Mouse (Mus musculus): ENCODE data around the gene Ppp1r13b. TPM values are rescaled to one million over a fixed set of nuclear protein-coding genes. Genes with fewer than 3 reads are reported as not detected.

Gene Ppp1r13b
- total RNA-seq, 2 experiments from 2014 or later: 4.7 to 11.2 TPM

GRCm38 (mm10) chr12:111800459-111801183 is 107.3 kb downstream of the Ppp1r13b start:
- ATAC-seq (replicated peaks; ENCODE audit: poor library complexity, severe bottlenecking): no peak

GRCm38 (mm10) chr12:111798493-111798892 is 109.4 kb downstream of the Ppp1r13b start:
- ATAC-seq (replicated peaks; ENCODE audit: poor library complexity, severe bottlenecking): no peak

GRCm38 (mm10) chr12:111797251-111797650 is 110.7 kb downstream of the Ppp1r13b start:
- ATAC-seq (replicated peaks; ENCODE audit: poor library complexity, severe bottlenecking): no peak

GRCm38 (mm10) chr12:111795180-111795895 is 112.6 kb downstream of the Ppp1r13b start:
- ATAC-seq (replicated peaks; ENCODE audit: poor library complexity, severe bottlenecking): no peak

- no peak for ATAC-seq (replicated peaks; ENCODE audit: poor library complexity, severe bottlenecking)
These were observed 113.3 kb downstream of the Ppp1r13b start for GRCm38 (mm10) chr12:111794526-111795179.

- no peak for ATAC-seq (replicated peaks; ENCODE audit: poor library complexity, severe bottlenecking)
These were observed 113.8 kb downstream of the Ppp1r13b start for GRCm38 (mm10) chr12:111794102-111794501.

- no peak for ATAC-seq (replicated peaks; ENCODE audit: poor library complexity, severe bottlenecking)
These were observed 116.3 kb downstream of the Ppp1r13b start for GRCm38 (mm10) chr12:111791474-111792104.

- no peak for ATAC-seq (replicated peaks; ENCODE audit: poor library complexity, severe bottlenecking)
These were observed 117.3 kb downstream of the Ppp1r13b start for GRCm38 (mm10) chr12:111790631-111791030.

- no peak for ATAC-seq (replicated peaks; ENCODE audit: poor library complexity, severe bottlenecking)
These were observed 117.8 kb downstream of the Ppp1r13b start for GRCm38 (mm10) chr12:111790090-111790489.

GRCm38 (mm10) chr12:111787015-111787414 is 120.9 kb downstream of the Ppp1r13b start:
- no peak for ATAC-seq (replicated peaks; ENCODE audit: poor library complexity, severe bottlenecking)

GRCm38 (mm10) chr12:111785174-111785573 is 122.7 kb downstream of the Ppp1r13b start:
- no peak for ATAC-seq (replicated peaks; ENCODE audit: poor library complexity, severe bottlenecking)

GRCm38 (mm10) chr12:111779544-111779943 is 128.4 kb downstream of the Ppp1r13b start:
- no peak for ATAC-seq (replicated peaks; ENCODE audit: poor library complexity, severe bottlenecking)

Other genes starting within 250 kb of the Ppp1r13b start
- gene Ckb, start 235.8 kb downstream of the Ppp1r13b start, total RNA-seq (2014; fragmentation: Nextera tagmentation): 4.2 TPM in 1 of 2 replicates, not detected in the other
- gene Ckb, start 235.8 kb downstream of the Ppp1r13b start, total RNA-seq (2017): 0.57 and 1.4 TPM in 2 replicates
- 18.6 and 21.9 TPM in 2 replicates for gene Trmt61a, start 230.0 kb downstream of the Ppp1r13b start, total RNA-seq (2014; fragmentation: Nextera tagmentation)
- 10.0 and 10.1 TPM in 2 replicates for gene Trmt61a, start 230.0 kb downstream of the Ppp1r13b start, total RNA-seq (2017)
- gene Bag5, start 194.9 kb downstream of the Ppp1r13b start, total RNA-seq (2014; fragmentation: Nextera tagmentation): 28.0 and 32.0 TPM in 2 replicates
- gene Bag5, start 194.9 kb downstream of the Ppp1r13b start, total RNA-seq (2017): 33.3 and 41.2 TPM in 2 replicates
- gene Apopt1, start 194.8 kb downstream of the Ppp1r13b start, total RNA-seq (2014; fragmentation: Nextera tagmentation): 49.6 and 51.3 TPM in 2 replicates
- 57.2 and 60.9 TPM in 2 replicates for gene Apopt1, start 194.8 kb downstream of the Ppp1r13b start, total RNA-seq (2017)
- gene Klc1, start 149.3 kb downstream of the Ppp1r13b start, total RNA-seq (2014; fragmentation: Nextera tagmentation): 45.3 and 48.2 TPM in 2 replicates
- gene Klc1, start 149.3 kb downstream of the Ppp1r13b start, total RNA-seq (2017): 26.7 and 42.1 TPM in 2 replicates
- 16.7 and 31.1 TPM in 2 replicates for gene Xrcc3, start 94.2 kb downstream of the Ppp1r13b start, total RNA-seq (2014; fragmentation: Nextera tagmentation)
- gene Xrcc3, start 94.2 kb downstream of the Ppp1r13b start, total RNA-seq (2017): 6.8 and 8.6 TPM in 2 replicates
- gene Zfyve21, start 93.9 kb downstream of the Ppp1r13b start, total RNA-seq (2014; fragmentation: Nextera tagmentation): 14.0 and 19.5 TPM in 2 replicates
- gene Zfyve21, start 93.9 kb downstream of the Ppp1r13b start, total RNA-seq (2017): 5.3 and 6.2 TPM in 2 replicates
- 630 and 670 TPM in 2 replicates for gene Atp5mpl, start 58.9 kb upstream of the Ppp1r13b start, total RNA-seq (2014; fragmentation: Nextera tagmentation)
- 410 and 442 TPM in 2 replicates for gene Atp5mpl, start 58.9 kb upstream of the Ppp1r13b start, total RNA-seq (2017)
- gene Tdrd9, start 63.4 kb upstream of the Ppp1r13b start, total RNA-seq (2014; fragmentation: Nextera tagmentation): not detected in 2 replicates
- gene Tdrd9, start 63.4 kb upstream of the Ppp1r13b start, total RNA-seq (2017): not detected in 2 replicates
- gene Rd3l, start 73.2 kb upstream of the Ppp1r13b start, total RNA-seq (2014; fragmentation: Nextera tagmentation): not detected in 2 replicates
- not detected in 2 replicates for gene Rd3l, start 73.2 kb upstream of the Ppp1r13b start, total RNA-seq (2017)
- not detected in 2 replicates for gene Aspg, start 198.6 kb upstream of the Ppp1r13b start, total RNA-seq (2014; fragmentation: Nextera tagmentation)
- gene Aspg, start 198.6 kb upstream of the Ppp1r13b start, total RNA-seq (2017): not detected in 2 replicates
- not detected in 2 replicates for gene Kif26a, start 238.1 kb upstream of the Ppp1r13b start, total RNA-seq (2014; fragmentation: Nextera tagmentation)
- not detected in 2 replicates for gene Kif26a, start 238.1 kb upstream of the Ppp1r13b start, total RNA-seq (2017)

Measured in granulocyte monocyte progenitor cell, adult 5-6 weeks (primary cell).